Mouse (Mus musculus): Measurements from ENCODE around the gene Gm21834.

Gene Gm21834

GRCm38 (mm10) chr17:57742119-57742518, at the start of gene Gm21834:
Gm21834 (minus strand) TSS chr17:57742219.
- DNase-seq (ENCODE audit: inconsistent ontology term): no peak

DNA sequence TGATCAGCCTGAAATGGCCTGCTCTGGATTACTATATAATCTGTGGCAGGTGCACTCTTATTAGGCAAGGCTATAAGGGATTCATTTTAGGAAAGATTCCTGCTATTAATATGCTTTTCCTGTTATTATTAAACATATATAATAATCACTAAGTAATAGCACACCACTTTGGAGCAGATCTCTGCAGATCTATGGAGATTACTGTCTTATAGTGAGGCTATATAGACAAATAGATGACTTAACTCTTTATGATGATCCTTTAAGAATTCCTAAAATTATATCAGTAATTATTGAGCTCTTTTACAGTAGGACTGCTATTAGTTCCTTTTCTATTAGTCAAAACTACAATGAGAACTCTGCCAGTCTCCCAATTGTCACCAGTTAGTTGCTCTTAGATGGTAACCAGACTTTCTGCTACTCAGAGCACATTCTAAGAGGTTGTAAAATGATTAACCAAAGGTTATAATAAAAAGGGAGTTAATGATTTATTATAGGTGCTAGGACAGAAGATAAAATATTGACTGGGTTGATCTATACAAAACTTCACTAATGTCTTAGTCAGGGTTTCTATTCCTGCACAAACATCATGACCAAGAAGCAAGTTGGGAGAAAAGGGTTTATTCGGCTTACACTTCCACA, 46.3 kb upstream of the Gm21834 start:
- no peak for DNase-seq (ENCODE audit: inconsistent ontology term)

DNA sequence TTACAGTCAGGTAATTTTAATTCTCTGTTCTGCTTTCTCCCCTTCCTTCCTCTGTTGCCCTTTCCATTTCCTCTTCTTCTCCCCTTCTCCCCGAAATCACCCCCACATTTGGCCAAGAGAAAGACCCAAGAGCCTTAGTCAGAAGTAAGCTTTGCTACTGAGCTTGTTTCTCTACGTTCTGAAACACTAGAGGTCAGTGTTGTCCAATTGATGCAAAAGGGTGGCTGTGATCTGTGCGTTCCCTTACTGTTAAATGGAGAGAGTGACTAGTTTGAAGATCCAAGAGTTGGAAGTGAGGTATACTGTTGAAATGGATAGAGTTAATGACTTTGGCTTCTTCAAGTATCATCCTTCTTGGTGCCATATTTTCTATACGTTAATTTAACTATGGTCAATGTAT, 28.9 kb upstream of the Gm21834 start:
- DNase-seq (ENCODE audit: inconsistent ontology term): peak; percentile 5

DNA sequence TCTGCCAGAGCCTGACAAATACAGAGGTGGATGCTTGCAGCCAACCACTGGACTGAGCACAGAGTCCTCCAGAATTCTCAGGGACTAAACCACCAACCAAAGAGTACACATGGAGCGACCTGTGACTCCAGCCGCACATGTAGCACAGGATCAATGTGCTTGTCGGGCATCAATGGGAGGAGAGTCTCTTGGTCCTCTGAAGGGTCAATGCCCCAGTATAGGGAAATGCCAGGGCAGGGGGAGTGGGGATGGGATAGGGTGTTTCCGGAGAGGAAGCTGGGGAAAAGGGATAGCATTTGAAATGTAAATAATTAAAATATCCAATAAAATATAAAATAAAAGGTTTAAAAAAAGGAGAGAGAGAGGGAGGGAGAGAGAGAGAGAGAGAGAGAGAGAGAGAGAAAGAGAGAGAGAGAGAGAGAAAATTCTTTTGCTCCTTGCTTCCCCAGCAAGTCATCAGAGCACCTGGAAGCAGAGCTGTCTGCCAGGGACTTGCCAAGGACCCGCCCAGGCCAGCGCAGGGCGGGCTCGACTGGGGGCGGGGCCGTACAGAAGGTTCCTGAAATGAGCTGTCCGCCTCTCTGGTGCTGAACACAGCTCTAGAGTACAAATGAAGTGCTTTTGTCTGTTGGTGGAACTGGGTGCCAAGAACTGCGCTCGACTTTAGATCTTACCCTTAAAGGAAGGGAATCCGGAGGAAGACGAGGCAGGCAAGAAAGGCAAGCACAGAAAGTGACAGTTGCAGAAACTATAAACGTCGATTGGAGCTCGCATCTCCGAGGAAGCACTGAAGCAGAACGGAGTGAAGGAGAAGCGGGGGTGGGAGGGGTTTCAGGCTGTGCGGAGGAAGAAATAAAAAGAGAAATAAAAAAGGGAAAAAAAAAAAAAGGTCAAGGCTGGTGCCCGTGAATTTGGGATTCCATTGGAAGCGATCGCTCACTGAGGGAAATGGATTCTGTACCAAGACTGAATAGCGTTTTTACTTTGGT, 26.9 kb upstream of the Gm21834 start, which contains the start of gene Cntnap5c:
Gene Cntnap5c (plus strand): TSS at position 949 of the 989 bp plus-strand sequence.
- DNase-seq (ENCODE audit: inconsistent ontology term): peak; percentile 51

DNA sequence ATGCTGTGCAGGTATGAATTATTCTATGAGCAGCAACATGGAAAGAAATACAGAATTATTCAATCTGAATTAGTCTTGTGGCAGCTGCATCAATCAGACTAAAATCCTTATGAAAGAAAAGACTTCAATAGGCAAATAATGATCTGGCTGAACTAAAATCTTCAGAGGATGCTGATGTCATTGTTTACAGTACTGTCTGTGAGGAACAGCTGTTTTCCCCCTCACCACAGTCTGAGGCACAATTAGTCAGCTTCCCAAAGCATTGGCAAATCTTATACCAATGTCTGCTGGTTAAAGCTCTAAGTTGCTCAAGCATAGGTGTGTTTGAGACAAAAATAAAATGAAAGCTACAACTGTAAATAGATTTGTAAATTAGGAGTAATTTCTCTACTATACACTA, 25.3 kb upstream of the Gm21834 start:
- DNase-seq (ENCODE audit: inconsistent ontology term): no peak

GRCm38 (mm10) chr17:57758033-57758432, 16.0 kb upstream of the Gm21834 start:
- no peak for DNase-seq (ENCODE audit: inconsistent ontology term)

GRCm38 (mm10) chr17:57694791-57695190, 47.2 kb downstream of the Gm21834 start:
- DNase-seq (ENCODE audit: inconsistent ontology term): no peak
